In genomic region chr10:117568138-117568387, GRCm38 (mm10) we compare ENCODE assay signal across 31 mouse cellular contexts.
"Had no signal": no experiment of that assay in that cellular context is flagged by ENCODE, and none has a peak within 500 bp of the region (broad histone marks: within the 10 kb centered on the region; RNA-seq: fewer than 3 reads in every experiment).

No protein-coding gene starts in this region.

- H3K4me3 ChIP-seq: left cerebral cortex, adult 2 months; limb, embryonic 10.5 days; limb, embryonic 12.5 days; limb, embryonic 13.5 days; limb, embryonic 15.5 days; liver, embryonic 12.5 days; liver, embryonic 13.5 days; liver, embryonic 15.5 days; lung, embryonic 15.5 days; megakaryocyte, embryonic 14.5 days; midbrain, embryonic 10.5 days; midbrain, embryonic 12.5 days; midbrain, embryonic 13.5 days; midbrain, embryonic 15.5 days; myocyte; neural tube, embryonic 12.5 days had no signal

- H3K4me2 ChIP-seq: limb, embryonic 12.5 days; limb, embryonic 13.5 days; limb, embryonic 15.5 days; liver, embryonic 11.5 days; liver, embryonic 12.5 days; liver, embryonic 13.5 days; liver, embryonic 15.5 days; lung, embryonic 14.5 days; lung, embryonic 15.5 days; midbrain, embryonic 12.5 days; midbrain, embryonic 13.5 days; midbrain, embryonic 15.5 days; neural tube, embryonic 12.5 days had no signal

- H3K27ac ChIP-seq: left cerebral cortex, adult 2 months; limb, embryonic 12.5 days; limb, embryonic 13.5 days; limb, embryonic 15.5 days; liver, embryonic 12.5 days; liver, embryonic 13.5 days; liver, embryonic 14.5 days; liver, embryonic 15.5 days; lung, embryonic 15.5 days; macrophage; midbrain, embryonic 10.5 days; midbrain, embryonic 12.5 days; midbrain, embryonic 13.5 days; midbrain, embryonic 15.5 days; neural tube, embryonic 12.5 days had no signal

- H3K4me1 ChIP-seq: liver, embryonic 12.5 days had no signal

- H3K27me3 ChIP-seq: limb, embryonic 12.5 days had no signal

- ATAC-seq: liver, embryonic 12.5 days; liver, postnatal 0 days; lung, postnatal 0 days; midbrain, embryonic 13.5 days; midbrain, embryonic 15.5 days; midbrain, embryonic 16.5 days had no signal

- H3K9ac ChIP-seq: limb, embryonic 12.5 days; limb, embryonic 13.5 days; limb, embryonic 15.5 days; liver, embryonic 12.5 days; liver, embryonic 13.5 days; liver, embryonic 14.5 days; liver, embryonic 15.5 days; liver, postnatal 0 days; lung, embryonic 14.5 days; lung, embryonic 15.5 days; midbrain, embryonic 12.5 days; midbrain, embryonic 13.5 days; midbrain, embryonic 15.5 days; neural tube, embryonic 12.5 days had no signal

- H3K9me3 ChIP-seq: limb, embryonic 10.5 days; limb, embryonic 15.5 days; liver, embryonic 13.5 days; liver, embryonic 15.5 days; lung, embryonic 15.5 days; midbrain, embryonic 13.5 days; midbrain, embryonic 15.5 days; neural tube, embryonic 12.5 days had no signal

- DNase-seq: left cerebral cortex, postnatal 4 days; liver; liver, embryonic 13.5 days; liver, postnatal 0 days; lung, adult 18-20 months; lung, adult 2 months; lung, embryonic 14.5 days; lung, postnatal 10 days; lung, postnatal 14 days; lung, postnatal 36 days; lung, postnatal 4 days had no signal

- H3K36me3 ChIP-seq: limb, embryonic 10.5 days; limb, embryonic 12.5 days; limb, embryonic 13.5 days; limb, embryonic 15.5 days; liver, embryonic 12.5 days; liver, embryonic 13.5 days; liver, embryonic 15.5 days; lung, embryonic 15.5 days; midbrain, embryonic 10.5 days; midbrain, embryonic 12.5 days; midbrain, embryonic 13.5 days; midbrain, embryonic 15.5 days; neural tube, embryonic 12.5 days had no signal
